Mouse (Mus musculus) heart, postnatal 0 days (tissue): ENCODE data around the gene Hoxd4.

Experiments
- CTCF ChIP-seq: IDR thresholded peaks from 2 replicates; pipeline ENCODE4 v1.5.1; 2016; ENCODE audit warnings: antibody characterized with exemption, control low read depth, low read depth
- EP300 ChIP-seq: IDR thresholded peaks from 2 replicates; pipeline ENCODE4 v1.6.1; 2016; ENCODE audit warnings: antibody characterized with exemption, low read depth

DNA sequence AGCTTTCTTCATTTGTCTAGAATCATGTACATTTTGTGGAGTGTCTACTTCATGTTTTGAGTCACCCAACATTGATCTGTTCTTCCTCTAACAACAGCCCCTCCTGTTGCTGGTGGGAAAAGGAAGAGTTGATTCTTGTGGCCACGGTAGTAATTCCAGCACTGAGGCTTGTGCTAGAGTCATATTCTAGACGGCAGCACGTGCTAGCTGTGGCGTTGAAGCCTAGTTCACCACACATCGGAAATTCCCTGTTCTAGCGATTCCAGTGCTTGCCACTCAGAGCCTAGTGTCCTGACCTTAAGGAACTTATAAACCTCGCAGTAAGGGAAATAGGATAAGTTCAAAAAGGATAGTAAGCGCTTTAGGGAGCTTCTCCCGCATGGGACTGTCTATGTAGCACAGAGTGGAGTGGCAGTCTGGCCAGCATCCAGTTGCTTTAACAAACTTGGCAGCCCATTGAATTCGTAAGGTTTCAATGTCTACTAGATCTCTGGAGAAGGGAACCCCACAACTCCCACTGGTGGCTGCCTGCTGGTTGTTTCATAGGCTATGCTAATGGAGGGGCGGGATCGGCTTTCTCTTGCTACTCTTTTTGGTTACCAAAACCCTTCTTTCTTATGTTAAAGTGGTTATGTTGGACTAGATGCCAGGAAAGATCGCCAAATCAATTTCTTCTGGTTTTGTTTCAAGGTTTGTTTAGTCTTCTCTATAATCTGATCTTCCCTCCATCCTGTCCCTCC lies 66.0 kb downstream of the Hoxd4 start:
- TF ChIP-seq CTCF = no peak
- no peak for TF ChIP-seq EP300
